Comparison of ENCODE assay signal across 24 mouse cellular contexts in genomic region chr16:34664553-34664952, GRCm38 (mm10). TPM values are rescaled to one million over a fixed set of nuclear protein-coding genes. Genes with fewer than 3 reads are reported as not detected.
A peak's percentile ranks its signal among the peaks of the same experiment; 100 is the strongest.
DNase-seq lines count a peak whose midpoint lies in the region; TF ChIP-seq lines count a peak whose summit lies in the region.
"Had no signal": no experiment of that assay in that cellular context is flagged by ENCODE, and none has a peak within 500 bp of the region (broad histone marks: within the 10 kb centered on the region; RNA-seq: fewer than 3 reads in every experiment).

No protein-coding gene starts in this region.

- no peaks in the 10 kb centered on the region for H3K79me2 ChIP-seq in CH12.LX (replicated peaks; ENCODE audit: control insufficient read depth, extremely low read depth, insufficient read depth, poor library complexity, severe bottlenecking)

- H3K4me1 ChIP-seq in CH12.LX (ENCODE audit: control insufficient read depth in 1 of 2, insufficient read depth in 2 of 2): peaks cover 0 to 12% of the 10 kb centered on the region in 2 experiments; a peak in 2 of 4 replicates

- in situ Hi-C loops in CH12.LX (cut with MboI; ENCODE audit: low pct_ligation_motif_present, low pct_unique_long_range_greater_than_20kb, low sequenced_read_pairs): no loop called here

- no peaks in the 10 kb centered on the region for H3K9me3 ChIP-seq in CH12.LX (replicated peaks; ENCODE audit: low read length)
- H3K9me3 ChIP-seq: G1E had no signal

- dilution Hi-C loops in CH12.LX (cut with MboI; ENCODE audit: extremely low pct_ligation_motif_present, extremely low pct_unique_long_range_greater_than_20kb, low sequenced_read_pairs): no loop called here

- no peak overlapping the region for H3K27ac ChIP-seq in CH12.LX (ENCODE audit: insufficient read depth, low read depth)

- no peak overlapping the region for H3K4me3 ChIP-seq in CH12.LX (replicated peaks in 1 of 3; ENCODE audit: low read depth in 2 of 3, low read length in 2 of 3, poor library complexity in 1 of 3)

- no peak overlapping the region for H3K9ac ChIP-seq in CH12.LX (ENCODE audit: insufficient read depth, low read depth)

- H3K4me2 ChIP-seq in CH12.LX (ENCODE audit: insufficient read depth, low read depth, poor library complexity, severe bottlenecking): no peak overlapping the region

- no peak for TF ChIP-seq RAD21 in CH12.LX (IDR thresholded peaks at IDR 0.05; ENCODE audit: low read depth, low read length)

- TF ChIP-seq CTCF in CH12.LX (conservative IDR thresholded peaks at IDR 0.05 in 1 of 2, IDR thresholded peaks at IDR 0.05 in 1 of 2; ENCODE audit: low read depth in 2 of 2, low read length in 2 of 2): no peak

- peaks cover 51% of the 10 kb centered on the region for H3K27me3 ChIP-seq in CH12.LX (replicated peaks)

- no peak for DNase-seq in CH12.LX (ENCODE audit: extremely low read depth)
- DNase-seq in kidney, postnatal 4 days: no peak
- DNase-seq: adrenal gland, adult 2 months; adrenal gland, adult 8-10 months; adrenal gland, postnatal 10 days; adrenal gland, postnatal 14 days; adrenal gland, postnatal 25 days; adrenal gland, postnatal 36 days; B cell, adult 2 months; cerebellum, adult 11 months; cerebellum, adult 11-12 months; cerebellum, adult 18-20 months; cerebellum, adult 2 months; cerebellum, adult 8-10 months had no signal

- no peak for TF ChIP-seq POLR2A in CH12.LX (IDR thresholded peaks at IDR 0.05; ENCODE audit: low read depth, low read length)

- TF ChIP-seq EP300 in CH12.LX (IDR thresholded peaks at IDR 0.05; ENCODE audit: low read length): peak; percentile 56

- no peaks in the 10 kb centered on the region for H3K36me3 ChIP-seq in CH12.LX (replicated peaks in 1 of 2; ENCODE audit: control insufficient read depth in 1 of 2, insufficient read depth in 1 of 2, low read length in 1 of 2)
- H3K36me3 ChIP-seq: G1E had no signal

TF ChIP-seq in CH12.LX, 34 proteins besides CTCF, POLR2A, EP300 and RAD21:
- TF ChIP-seq USF2 (conservative IDR thresholded peaks at IDR 0.05; ENCODE audit: low read depth, low read length): no peak
- TF ChIP-seq ZKSCAN1 (IDR thresholded peaks at IDR 0.05; ENCODE audit: borderline replicate concordance, low read depth, low read length): no peak
- TF ChIP-seq GABPA (IDR thresholded peaks at IDR 0.05; ENCODE audit: insufficient replicate concordance, low read depth, low read length): no peak
- TF ChIP-seq ZMIZ1 (IDR thresholded peaks at IDR 0.05; ENCODE audit: low read depth, low read length): no peak
- TF ChIP-seq PAX5 (IDR thresholded peaks at IDR 0.05; ENCODE audit: low read length): no peak
- no peak for TF ChIP-seq NRF1 (IDR thresholded peaks at IDR 0.05; ENCODE audit: low read depth, low read length)
- no peak for TF ChIP-seq MEF2A (IDR thresholded peaks at IDR 0.05; ENCODE audit: borderline replicate concordance, low read depth, low read length)
- TF ChIP-seq TCF12 (IDR thresholded peaks at IDR 0.05; ENCODE audit: low read depth, low read length): no peak
- TF ChIP-seq IRF4 (IDR thresholded peaks at IDR 0.05; ENCODE audit: low read depth, low read length): no peak
- no peak for TF ChIP-seq TBP (conservative IDR thresholded peaks at IDR 0.05; ENCODE audit: low read depth, low read length)
- no peak for TF ChIP-seq KAT2A (IDR thresholded peaks at IDR 0.05; ENCODE audit: insufficient replicate concordance, low read length)
- peak; percentile 28; the same call in 1 of the 2 replicates for TF ChIP-seq JUN (IDR thresholded peaks at IDR 0.05; ENCODE audit: insufficient read depth, low read depth, low read length)
- no peak for TF ChIP-seq SMC3 (IDR thresholded peaks at IDR 0.05; ENCODE audit: low read depth, low read length)
- no peak for TF ChIP-seq MAZ (IDR thresholded peaks at IDR 0.05; ENCODE audit: low read depth, low read length)
- TF ChIP-seq ETS1 (conservative IDR thresholded peaks at IDR 0.05; ENCODE audit: low read depth, low read length): 0 out of 2 replicates have a peak, but pooled peaks have one; percentile 8
- no peak for TF ChIP-seq HCFC1 (IDR thresholded peaks at IDR 0.05; ENCODE audit: low read depth, low read length)
- TF ChIP-seq ELF1 (IDR thresholded peaks at IDR 0.05; ENCODE audit: low read depth, low read length): no peak
- TF ChIP-seq POLR2AphosphoS2 (IDR thresholded peaks at IDR 0.05; ENCODE audit: low read depth, low read length): no peak
- no peak for TF ChIP-seq CHD2 (IDR thresholded peaks at IDR 0.05; ENCODE audit: low read length)
- TF ChIP-seq BHLHE40 (IDR thresholded peaks at IDR 0.05; ENCODE audit: low read depth, low read length): no peak
- TF ChIP-seq NELFE (IDR thresholded peaks at IDR 0.05; ENCODE audit: low read depth, low read length): no peak
- no peak for TF ChIP-seq E2F4 (IDR thresholded peaks at IDR 0.05; ENCODE audit: insufficient replicate concordance, low read depth, low read length)
- no peak for TF ChIP-seq CHD1 (IDR thresholded peaks at IDR 0.05; ENCODE audit: low read depth, low read length)
- no peak for TF ChIP-seq ZC3H11A (IDR thresholded peaks at IDR 0.05; ENCODE audit: low read depth, low read length)
- TF ChIP-seq SIN3A (IDR thresholded peaks at IDR 0.05; ENCODE audit: low read length): no peak
- TF ChIP-seq MAFK (IDR thresholded peaks at IDR 0.05; ENCODE audit: insufficient replicate concordance, low read length): no peak
- TF ChIP-seq JUND (conservative IDR thresholded peaks at IDR 0.05; ENCODE audit: low read depth, low read length): peak; percentile 68

RNA-seq across cellular contexts. Expression of gene Ropn1, which starts 14.8 kb away (rescaled TPM):
- total RNA-seq in CH12.LX (2012; rRNA removed) (not detected in 2 replicates), CH12.LX (2014; rRNA removed) (not detected in 2 replicates)
- polyA plus RNA-seq in CH12.LX (2012; ENCODE audit: insufficient read length, low read depth): not detected in 2 replicates
- total RNA-seq: adrenal gland, adult 18-20 months; adrenal gland, adult 2 months; adrenal gland, adult 8-10 months; adrenal gland, postnatal 10 days; adrenal gland, postnatal 14 days; adrenal gland, postnatal 25 days; adrenal gland, postnatal 36 days; adrenal gland, postnatal 4 days; ES-E14; G1E; MEL had no signal
- polyA plus RNA-seq: activated CD4-positive, CD25-positive, alpha-beta regulatory T cell, adult 4 months; adrenal gland, adult 2 months; brain, embryonic 14.5 days; C2C12; CD4-positive, CD25-positive, alpha-beta regulatory T cell, adult 4 months; G1E; Patski had no signal

RNA-seq across cellular contexts. Expression of gene Ccdc14, which starts 25.9 kb away (rescaled TPM):
- total RNA-seq in CH12.LX (2012; rRNA removed) (11.6 and 12.8 TPM in 2 replicates), CH12.LX (2014; rRNA removed) (18.5 and 20.7 TPM in 2 replicates)
- 17.9 and 18.9 TPM in 2 replicates for polyA plus RNA-seq in CH12.LX (2012; ENCODE audit: insufficient read length, low read depth)
